Mouse (Mus musculus): ENCODE results near the gene Zcchc9.
"Not testable (repeated sequence)": the region's sequence is repeated elsewhere in the genome, so short reads cannot be mapped to it uniquely, and the experiment has no call there.

The Zcchc9 gene

DNA sequence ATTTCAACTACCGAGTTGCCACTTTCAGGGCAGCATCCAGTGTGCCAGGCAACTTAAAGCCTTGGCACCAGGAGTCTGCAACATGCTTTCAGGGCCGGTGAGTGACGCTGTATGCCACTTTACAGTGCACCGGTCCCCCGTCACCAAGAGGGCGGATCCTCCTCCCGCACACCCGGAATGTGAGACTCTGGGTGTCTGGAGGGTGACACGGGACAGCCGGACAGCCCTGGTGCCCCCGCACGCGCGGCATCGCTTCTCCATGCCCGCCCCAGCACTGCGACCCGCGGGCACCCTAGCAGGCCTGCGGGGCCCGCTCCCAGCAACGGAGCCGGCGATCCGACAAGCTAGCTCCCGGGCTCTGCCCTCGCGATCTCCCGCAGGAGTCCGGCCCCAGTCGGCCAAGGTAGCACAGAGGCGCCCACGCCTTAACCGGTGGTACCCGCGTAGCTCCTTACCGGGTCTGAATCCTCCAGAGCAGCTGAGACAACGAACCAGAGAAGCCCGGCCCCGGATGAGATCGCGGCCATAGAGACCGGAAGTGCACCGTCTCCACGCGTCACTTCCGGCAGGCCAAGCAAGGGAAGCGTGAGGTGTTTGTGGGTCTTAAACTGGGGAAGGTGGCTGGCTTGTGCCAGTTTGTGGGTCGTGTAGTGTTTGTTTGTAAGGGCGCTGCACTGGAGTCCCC lies at the start of gene Zcchc9:
TSS of gene Zcchc9 (minus strand) at position 551 of the 685 bp plus-strand sequence.
- DNase-seq (ENCODE audit: inconsistent ontology term), result peak; percentile 90

DNA sequence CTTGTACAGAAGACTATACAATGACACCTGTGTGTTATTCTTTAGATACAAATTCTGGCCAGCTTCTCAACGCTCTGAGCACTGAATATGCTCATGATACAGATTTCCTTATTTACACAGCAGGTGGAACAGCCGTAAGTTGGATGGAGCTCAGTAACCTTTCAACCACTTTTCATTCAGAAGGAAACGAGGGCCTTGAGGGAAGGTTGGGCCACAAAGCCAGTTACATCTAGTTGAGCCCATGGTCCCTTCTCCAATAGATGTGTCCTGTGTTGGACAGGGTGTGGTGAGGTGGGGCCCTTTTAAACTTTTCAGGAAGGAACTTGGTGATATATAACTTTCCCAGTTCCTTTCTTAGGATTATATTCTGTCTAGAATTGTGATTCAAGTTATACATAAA lies 46.9 kb upstream of the Zcchc9 start:
- DNase-seq (ENCODE audit: inconsistent ontology term), result no peak

DNA sequence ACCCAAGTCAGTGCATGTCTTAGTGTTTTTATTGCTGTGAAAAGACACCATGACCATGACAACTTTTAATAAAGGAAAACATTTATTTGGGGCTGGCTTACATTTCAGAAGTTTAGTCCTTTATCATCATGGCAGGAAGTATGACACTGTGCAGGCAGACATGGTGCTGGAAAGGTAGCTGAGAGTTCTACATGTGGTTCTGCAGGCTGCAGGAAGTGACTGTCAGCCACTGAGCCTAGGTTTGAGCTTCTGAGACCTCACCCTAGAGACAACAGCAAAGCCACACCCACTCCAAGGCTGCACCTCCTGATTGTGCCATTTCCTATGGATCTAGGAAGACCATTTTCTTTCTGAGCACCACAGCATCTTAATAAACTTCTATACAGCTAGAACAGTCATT lies 20.4 kb upstream of the Zcchc9 start:
- DNase-seq (ENCODE audit: inconsistent ontology term), result no peak

DNA sequence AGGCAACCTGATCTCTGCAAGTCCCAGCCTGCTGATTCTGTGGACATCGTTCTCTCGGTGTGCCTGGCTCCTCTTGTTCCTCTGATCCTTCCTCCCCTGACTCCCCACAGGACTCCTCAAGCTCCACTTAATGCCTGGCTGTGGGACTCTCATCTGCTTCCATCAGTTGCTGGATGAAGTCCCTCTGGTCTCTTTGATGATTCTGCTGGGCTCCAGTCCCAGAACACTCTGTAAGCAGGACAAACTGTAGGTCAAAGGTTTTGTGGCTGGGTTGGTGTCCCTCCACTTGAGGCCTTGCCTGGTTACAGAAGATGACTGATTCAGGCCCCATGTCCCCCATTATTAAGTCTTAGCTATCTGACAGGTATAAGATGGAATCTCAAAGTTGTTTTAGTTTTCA lies 18.6 kb upstream of the Zcchc9 start:
- DNase-seq (ENCODE audit: inconsistent ontology term), result no peak

DNA sequence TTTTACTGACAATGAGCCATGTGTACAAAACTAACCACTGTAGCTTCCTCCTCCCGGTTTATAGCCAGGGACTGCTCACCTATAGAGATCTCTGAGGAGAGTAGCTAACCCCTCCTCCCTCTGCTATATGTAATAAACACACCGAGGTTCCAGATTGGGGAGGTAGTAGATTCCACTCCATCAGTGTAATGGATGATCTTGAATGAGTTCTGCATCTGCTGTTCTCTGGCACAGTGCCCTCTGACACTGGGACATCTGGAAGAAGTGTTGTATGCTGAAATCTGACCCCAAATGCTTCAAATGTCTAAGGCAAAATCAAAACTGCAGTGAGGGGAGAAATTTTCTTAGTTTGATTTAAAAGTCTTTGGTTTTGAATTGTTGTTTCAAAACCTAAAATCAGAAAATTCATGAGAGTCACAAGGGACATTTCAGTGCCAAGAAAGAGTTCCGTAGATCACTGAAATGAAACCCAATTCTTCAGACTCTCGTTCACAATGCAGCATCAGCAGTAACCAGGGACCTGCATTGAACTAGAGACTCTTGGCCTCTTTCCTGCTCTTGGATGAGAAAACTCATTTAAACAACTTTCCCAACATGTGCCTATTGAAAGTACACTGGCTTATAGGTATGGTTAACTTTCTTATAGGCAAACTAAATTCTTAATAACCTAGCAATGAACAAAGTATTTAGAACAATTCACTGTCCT lies 17.5 kb upstream of the Zcchc9 start:
- DNase-seq (ENCODE audit: inconsistent ontology term), result no peak

DNA sequence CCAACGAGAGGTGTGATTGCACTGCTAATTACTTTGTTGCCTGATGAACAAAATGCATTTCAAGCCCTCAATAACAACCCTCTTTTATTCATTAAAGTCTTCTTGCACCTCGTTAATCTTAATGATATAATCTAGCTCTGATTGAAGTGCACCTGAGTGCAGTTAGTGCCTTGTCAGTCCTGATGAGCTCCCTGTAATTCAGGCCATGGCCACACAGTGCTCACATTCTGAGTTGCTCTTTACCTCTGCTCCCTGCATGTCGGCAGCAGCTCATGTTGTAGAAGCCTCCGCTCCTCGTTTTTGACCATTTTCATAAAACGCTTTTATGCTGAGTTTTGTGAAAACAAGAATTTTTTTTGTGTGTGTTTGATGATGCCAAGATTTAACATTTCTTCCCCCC lies 16.2 kb upstream of the Zcchc9 start:
- DNase-seq (ENCODE audit: inconsistent ontology term), result no peak

DNA sequence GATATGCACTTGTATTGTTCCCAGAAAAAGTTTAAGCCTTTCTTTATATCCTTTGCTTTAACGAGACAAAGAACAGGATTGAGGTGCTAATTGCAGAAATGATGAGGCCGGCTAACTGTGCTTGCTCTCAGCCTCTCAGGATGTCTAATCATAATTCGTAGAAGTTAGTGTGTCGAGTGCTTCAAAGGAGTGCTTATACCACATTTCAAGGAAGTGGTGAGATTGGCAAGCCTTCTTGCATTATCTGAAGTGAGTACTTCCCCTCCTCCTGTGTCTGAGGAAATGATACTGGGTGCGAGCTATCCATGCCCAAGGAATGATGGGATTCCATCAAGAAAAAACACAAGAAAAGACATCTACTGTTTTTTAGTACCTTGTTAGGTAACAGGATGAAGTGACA lies 7.2 kb upstream of the Zcchc9 start:
- DNase-seq (ENCODE audit: inconsistent ontology term), result no peak

DNA sequence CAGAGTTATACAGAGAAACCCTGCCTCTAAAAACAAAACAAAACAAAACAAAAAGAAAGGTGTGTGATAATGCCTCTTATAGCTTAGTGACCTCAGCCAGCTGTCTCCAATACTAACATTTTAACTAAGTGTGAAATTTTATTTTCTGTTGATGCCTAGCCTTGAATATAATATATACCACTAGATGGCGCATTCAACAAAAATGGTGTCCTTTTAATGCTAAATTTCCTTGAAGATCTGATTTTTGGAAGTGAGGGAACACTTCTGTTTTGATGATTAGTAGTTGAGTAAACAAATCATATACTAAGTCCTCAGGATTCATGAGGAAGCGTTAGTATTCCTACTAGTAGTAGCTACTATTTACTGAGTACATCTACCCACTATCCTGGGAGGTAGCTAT lies 2.0 kb upstream of the Zcchc9 start:
- peak; percentile 24 for DNase-seq (ENCODE audit: inconsistent ontology term)

DNA sequence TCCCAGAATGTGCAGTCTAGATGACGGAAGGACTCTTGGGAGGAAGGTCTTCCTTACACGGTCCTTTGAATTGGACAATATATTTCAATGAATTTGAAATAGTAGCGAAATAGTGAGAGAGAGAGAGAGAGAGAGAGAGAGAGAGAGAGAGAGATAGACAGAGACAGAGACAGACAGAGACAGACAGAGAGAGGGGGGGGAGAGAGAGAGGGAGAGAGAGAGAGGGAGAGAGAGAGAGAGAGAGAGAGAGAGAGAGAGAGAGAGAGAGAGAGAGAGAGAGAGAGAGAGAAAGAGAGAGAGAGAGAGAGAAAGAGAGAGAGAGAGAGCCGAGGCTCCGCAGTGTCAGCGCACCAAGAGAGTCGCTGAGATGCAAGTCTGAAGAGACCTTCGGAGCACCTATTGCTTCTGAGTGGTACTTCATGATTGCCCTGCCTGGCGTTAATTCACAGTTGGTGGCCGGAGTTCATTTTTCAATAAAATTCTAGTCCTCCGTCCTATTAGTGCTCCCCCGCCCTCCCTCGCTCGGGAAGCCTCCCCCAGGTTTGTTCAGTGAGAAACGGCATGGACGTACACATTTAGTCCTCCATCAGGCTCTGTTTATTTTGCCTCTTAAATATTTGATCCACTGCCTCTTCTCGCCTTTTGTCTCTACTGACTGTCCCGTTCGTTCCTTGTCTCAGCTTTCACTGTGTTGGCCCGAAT lies 520 bp upstream of the Zcchc9 start:
- peak; percentile 46 for DNase-seq (ENCODE audit: inconsistent ontology term)

DNA sequence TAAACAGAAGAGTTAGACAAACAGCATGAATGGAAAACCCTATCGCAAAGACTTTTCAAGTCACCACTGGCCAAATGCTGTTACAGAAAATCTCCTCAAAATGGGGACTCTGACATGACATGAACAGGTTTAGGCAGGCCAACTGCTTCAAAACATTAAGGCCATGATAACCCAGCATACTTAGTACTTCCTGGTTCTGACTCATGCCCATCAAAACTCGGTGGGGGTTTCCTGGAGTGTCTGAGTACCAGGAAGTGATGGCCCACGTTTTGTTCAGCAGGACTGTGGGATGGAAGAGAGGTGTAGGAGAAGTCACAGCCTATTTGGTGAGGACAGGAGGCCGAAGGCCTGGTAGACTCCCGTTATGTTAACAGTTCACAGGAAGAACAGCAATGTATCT lies 5.8 kb downstream of the Zcchc9 start:
- DNase-seq (ENCODE audit: inconsistent ontology term), result no peak

DNA sequence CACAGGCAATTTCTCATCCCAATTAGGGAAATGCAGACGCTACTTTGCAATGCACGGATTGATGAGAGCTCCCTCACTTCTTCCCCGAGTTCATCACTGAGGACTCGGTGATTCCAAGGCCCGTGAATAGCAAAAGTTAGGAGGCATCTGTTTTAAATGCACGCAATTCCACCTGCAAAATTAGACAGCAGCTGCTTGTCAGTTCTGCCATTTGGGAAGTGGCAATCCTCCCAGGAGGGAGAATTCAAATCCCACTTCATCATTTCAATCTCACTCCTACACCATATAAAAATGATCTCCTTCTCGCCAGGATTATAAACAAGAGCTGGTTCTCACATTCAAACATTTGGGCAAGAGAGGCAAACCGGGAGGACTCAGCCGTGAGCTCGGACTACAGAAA lies 10.1 kb downstream of the Zcchc9 start:
- DNase-seq (ENCODE audit: inconsistent ontology term), result no peak

DNA sequence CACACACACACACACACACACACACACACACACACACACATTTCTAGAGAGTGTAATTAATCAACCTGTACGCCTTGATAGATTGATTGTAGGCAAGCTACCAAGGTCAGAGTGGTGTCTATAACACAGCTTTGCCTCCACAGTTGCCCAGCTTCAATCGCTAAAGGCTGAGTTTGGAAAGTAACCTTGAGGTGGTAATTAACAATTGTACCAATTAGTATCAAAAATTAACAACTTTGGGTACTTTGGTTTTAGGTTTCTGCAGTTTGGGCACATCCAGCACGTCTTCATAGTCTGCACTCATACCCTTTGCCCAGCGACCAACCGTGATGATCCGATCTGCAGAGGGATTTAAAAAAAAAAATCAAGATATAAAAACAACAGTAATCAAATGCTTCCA lies 10.6 kb downstream of the Zcchc9 start:
- DNase-seq (ENCODE audit: inconsistent ontology term), result no peak

DNA sequence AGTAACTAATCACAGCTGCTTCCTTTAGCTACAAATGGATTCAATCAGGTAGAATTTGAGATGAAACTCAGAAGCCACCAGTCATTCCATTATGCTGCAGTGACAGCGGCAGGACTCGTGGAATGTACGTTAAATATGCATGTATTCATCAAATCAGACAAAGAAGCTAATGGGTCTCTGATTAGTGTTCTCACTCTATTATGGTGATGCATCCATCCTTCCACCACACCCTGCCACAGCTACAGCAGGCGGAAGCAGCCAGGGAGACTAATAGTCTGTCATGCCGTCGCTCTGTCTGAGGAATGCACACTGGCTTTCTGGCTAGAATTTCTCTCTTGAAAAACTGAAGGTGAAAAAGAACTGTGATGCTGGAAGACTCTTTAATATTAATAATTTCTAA lies 11.5 kb downstream of the Zcchc9 start:
- DNase-seq (ENCODE audit: inconsistent ontology term), result peak; percentile 6

DNA sequence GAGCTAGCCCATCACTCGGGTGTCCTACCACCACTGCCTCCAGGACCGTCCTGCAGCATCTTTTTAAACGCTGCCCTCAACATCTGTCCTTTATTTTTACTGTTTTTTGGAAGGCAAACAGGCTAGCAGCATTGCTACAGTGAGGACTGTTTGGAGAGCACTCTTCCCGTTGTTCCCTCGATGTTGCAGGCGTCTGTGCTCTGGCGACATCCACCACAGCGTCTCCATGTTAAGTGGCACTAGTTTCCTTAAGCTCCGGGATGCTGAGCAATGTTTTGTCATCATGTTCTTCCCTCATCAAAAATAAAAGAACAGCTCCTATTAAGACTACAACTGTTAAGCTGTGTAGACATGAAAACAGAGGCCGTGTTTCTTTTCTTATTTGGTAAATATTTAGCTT lies 11.9 kb downstream of the Zcchc9 start:
- no peak for DNase-seq (ENCODE audit: inconsistent ontology term)

DNA sequence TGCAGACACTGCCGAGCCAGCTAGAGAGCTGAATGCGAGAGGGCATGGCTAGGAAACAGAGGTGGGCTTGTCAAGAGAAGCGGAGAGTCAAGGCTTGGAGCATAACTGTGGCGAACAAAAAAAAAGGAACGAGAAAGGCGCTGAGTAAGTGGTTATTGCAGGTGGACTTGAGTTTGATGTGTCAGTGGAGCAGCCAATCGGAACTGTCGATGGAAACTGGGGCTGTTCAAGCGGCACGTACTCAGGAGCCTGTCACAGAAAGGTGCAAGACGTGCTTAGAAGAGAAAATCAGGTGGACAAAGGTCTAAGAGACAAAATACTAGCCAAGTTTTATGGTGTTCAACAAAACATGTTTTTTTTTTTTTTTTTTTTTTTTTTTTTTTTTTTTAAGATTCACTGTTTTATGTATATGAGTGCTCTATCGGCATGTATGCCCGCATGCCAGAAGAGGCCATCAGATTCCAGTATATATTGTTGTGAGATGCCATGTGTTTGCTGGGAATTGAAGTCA lies 12.5 kb downstream of the Zcchc9 start:
- no peak for DNase-seq (ENCODE audit: inconsistent ontology term)

DNA sequence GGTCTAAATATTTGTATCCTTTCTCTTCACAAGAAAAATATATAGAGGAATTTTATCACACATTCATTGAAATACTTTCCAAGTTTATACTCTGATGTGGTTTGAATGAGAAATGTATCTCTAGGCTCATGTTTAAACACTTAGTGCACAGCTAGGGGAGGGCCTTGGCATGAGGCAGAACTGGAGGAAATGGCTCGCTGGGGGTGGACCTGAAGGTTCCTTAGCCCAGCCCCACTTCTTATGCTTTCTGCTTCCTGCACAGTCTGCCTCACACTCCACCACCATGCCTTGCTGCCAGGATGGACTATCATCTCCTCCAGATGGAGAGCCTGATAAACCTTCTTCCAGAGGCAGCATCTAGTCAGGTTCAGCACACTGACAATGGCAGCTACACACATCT lies 15.5 kb downstream of the Zcchc9 start:
- no peak for DNase-seq (ENCODE audit: inconsistent ontology term)

DNA sequence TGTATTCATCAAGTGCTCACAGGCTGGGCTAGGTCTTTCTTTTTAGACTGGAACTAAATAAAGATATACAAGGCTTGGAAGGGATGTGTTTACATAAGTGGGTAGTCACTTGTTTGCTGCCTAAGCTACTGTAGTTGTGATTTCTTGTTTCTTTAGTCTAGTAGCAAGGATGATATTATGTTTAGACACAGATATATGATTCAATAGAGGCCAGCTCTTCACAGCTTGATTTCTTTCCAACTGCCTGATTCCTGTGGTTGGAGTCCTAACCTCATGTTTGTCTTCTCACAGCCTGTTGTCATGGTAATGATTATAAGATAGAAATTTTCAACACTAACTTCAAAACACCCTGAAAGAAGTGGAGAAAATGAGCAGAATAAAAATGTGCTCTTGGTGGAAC lies 27.6 kb downstream of the Zcchc9 start:
- peak; percentile 82 for DNase-seq (ENCODE audit: inconsistent ontology term)

DNA sequence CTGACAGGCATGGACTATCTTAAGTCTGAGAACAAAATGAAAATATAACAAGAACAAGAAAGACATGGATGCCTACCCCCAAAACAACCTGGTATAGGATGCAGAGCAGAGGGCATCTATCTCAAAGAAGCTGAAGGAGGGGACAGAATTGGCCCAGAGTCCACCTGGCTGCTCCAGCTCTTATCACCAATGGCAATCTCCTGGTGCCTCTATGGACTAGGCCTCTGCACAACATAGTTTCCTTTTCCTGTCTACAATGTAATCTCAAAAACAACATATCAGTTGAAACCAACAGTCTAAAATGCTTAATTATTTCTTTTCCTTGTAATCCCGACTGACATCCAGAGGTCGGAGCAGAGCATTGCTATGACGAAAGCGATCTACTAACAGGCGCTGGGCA lies 29.4 kb downstream of the Zcchc9 start:
- DNase-seq (ENCODE audit: inconsistent ontology term), result no peak

DNA sequence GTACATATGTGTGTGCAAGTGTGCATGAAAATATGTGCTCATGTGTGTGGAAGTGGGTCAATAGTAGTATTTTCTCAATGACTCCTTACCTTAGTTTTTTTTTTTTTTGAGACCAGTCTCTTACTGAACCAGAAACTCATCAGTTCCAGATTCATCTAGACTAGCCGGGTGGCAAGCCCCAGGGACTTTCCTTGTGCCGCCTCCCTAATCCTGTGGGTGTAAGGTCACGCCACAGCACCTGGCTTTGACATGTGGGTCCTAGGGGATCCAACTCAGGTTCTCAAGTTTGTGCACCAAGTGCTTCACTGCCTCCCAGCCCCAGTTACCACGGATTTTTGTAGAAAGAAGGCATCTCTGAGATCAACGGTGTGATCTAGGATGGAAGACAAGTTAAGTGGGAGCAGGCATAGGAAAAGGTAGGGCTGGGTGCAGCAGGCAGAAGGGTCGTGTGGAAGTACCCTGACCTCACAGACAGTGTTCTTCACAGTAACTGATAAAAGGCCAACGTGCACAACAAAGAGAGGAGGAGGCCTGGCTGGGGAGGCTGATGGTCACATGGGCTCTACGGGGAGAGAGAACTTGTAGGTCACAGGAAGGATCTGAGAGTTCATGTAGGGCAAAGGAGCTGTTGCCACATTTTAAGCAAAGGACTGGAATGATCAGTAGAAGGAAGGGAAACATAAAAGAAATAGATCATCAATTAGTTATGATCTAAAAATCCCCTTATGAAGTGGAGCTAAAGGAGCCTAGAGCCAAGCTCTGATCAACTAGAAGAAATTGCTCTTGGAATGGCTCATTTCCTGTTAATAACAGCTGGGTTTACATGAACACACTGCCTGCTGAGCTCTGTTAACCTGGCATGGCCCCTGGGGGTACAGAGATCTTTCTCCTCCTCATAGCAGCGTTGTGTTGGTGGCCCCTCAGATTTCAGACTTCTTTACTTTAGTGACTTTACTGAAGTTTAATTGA lies 38.5 kb downstream of the Zcchc9 start:
- no peak for DNase-seq (ENCODE audit: inconsistent ontology term)

DNA sequence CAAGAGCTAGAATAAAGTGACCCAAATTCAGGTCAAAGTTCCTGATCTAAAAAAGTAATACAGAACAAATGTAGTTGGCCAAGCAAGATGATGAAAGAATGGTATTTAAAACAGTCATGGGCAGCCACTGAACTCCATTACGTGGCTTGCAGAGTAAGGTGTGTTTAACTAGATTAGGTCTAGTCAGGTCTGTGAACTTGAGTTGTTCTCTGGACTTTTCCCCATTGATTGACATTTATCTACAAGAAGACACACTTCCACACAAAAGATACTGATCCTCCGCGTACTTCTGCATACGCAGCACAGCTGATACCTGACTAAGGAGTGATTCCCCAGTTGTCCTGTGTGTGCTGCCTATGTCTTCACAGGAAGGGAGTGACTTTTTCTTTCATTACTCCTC lies 41.9 kb downstream of the Zcchc9 start:
- no peak for DNase-seq (ENCODE audit: inconsistent ontology term)

DNA sequence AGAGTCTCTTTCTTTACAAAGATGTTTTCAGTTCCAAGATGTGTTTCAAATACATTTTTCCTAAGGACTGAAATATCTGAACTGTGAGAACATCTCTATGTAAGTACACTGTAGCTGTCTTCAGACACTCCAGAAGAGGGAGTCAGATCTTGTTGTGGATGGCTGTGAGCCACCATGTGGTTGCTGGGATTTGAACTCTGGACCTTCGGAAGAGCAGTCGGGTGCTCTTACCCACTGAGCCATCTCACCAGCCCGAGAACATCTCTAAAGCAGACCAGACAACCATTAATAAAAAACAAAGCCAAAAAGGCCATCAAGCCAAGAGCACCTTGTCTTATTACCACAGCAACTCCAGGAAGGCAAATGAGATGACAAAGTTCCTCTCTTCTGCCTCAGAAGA lies 43.9 kb downstream of the Zcchc9 start:
- not testable (repeated sequence) for DNase-seq (ENCODE audit: inconsistent ontology term)
